Mouse (Mus musculus) embryonic facial prominence, embryonic 11.5 days (tissue): ENCODE data around the gene Filip1l. TPM values are rescaled to one million over a fixed set of nuclear protein-coding genes. Genes with fewer than 3 reads are reported as not detected.

Experiments used
- ATAC-seq: fragments of 200-750 bp; cut with Nextera tagmentation; replicated peaks from 2 replicates; pipeline ENCODE4 v1.8.0; 2017; ENCODE audit warnings: low read depth; ENCODE audit not compliant: insufficient number of reproducible peaks, low FRiP score, low TSS enrichment
- DNase-seq: peaks from one replicate; pipeline ENCODE4 v3.0.0-alpha.2; 2015; ENCODE audit warnings: low spot score
- H3K27ac ChIP-seq: fragments of 300-500 bp; sonication (generic); replicated peaks from 2 replicates; pipeline ENCODE4 v1.5.1; 2014; ENCODE audit warnings: mild to moderate bottlenecking, low read depth, low read length, control low read depth
- H3K27me3 ChIP-seq: fragments of 300-500 bp; sonication (generic); 2 replicates; pipeline ENCODE4 v1.6.1; 2014; ENCODE audit warnings: mild to moderate bottlenecking, low read length, moderate library complexity, mixed read lengths; ENCODE audit not compliant: control insufficient read depth, insufficient read depth
- H3K36me3 ChIP-seq: fragments of 300-500 bp; sonication (generic); replicated peaks from 2 replicates; pipeline ENCODE4 v1.6.1; 2014; ENCODE audit warnings: low read depth, mild to moderate bottlenecking, low read length, moderate library complexity, mixed read lengths; ENCODE audit not compliant: control insufficient read depth, insufficient read depth
- H3K4me1 ChIP-seq: fragments of 300-500 bp; sonication (generic); 2 replicates; pipeline ENCODE4 v1.6.1; 2014; ENCODE audit warnings: low read length, mixed read lengths; ENCODE audit not compliant: control insufficient read depth, insufficient read depth
- H3K4me2 ChIP-seq: fragments of 300-500 bp; sonication (generic); 2 replicates; pipeline ENCODE4 v1.6.1; 2014; ENCODE audit warnings: low read depth, mild to moderate bottlenecking, control low read depth, low read length, moderate library complexity
- H3K4me3 ChIP-seq: fragments of 300-500 bp; sonication (generic); 2 replicates; pipeline ENCODE4 v1.5.1; 2014; ENCODE audit warnings: low read depth, low read length, control low read depth
- H3K9ac ChIP-seq: fragments of 300-500 bp; sonication (generic); replicated peaks from 2 replicates; pipeline ENCODE4 v1.6.1; 2014; ENCODE audit warnings: mild to moderate bottlenecking, control low read depth, low read length
- H3K9me3 ChIP-seq: fragments of 300-500 bp; sonication (generic); replicated peaks from 2 replicates; pipeline ENCODE4 v1.6.1; 2016; ENCODE audit warnings: mild to moderate bottlenecking, low read length, inconsistent platforms, mixed read lengths; ENCODE audit not compliant: control insufficient read depth
- WGBS: fragments of 180-500 bp; shearing (Covaris S2); extraction: QIAGEN DNeasy Blood & Tissue Kit; methylation state at CpG from one replicate; pipeline ENCODE4 v1.1.7; 2014; 5-methylcytosine and 5-hydroxymethylcytosine counted together
- polyA plus RNA-seq: library from polyadenylated mRNA; unstranded; fragments of >200 nt; fragmentation: Nextera tagmentation; extraction: Ambion mirVana; gene quantifications from 2 replicates; pipeline ENCODE4 v1.2.1, GENCODE M21; 2014

Gene Filip1l
- polyA plus RNA-seq, 1 experiment from 2014 or later, result 24.2 TPM

GRCm38 (mm10) chr16:57575764-57576388 is 223.0 kb downstream of the Filip1l start:
- Histone ChIP-seq H3K9ac (no peak overlapping the region), H3K4me3 (no peak overlapping the region), H3K4me1 (no peaks in the 10 kb centered on the region), H3K27me3 (no peaks in the 10 kb centered on the region), H3K36me3 (no peaks in the 10 kb centered on the region; the same call in 1 of the 2 replicates), H3K4me2 (no peak overlapping the region), H3K27ac (no peak overlapping the region), H3K9me3 (no peaks in the 10 kb centered on the region)
- DNase-seq (no peak), ATAC-seq (no peak)
- 89% methylated on average over 1 of the region's 1 CpGs for WGBS

- WGBS, result 100% methylated on average over 1 of the region's 1 CpGs
- Histone ChIP-seq H3K27ac (no peak overlapping the region), H3K9ac (no peak overlapping the region), H3K4me1 (no peaks in the 10 kb centered on the region), H3K4me2 (no peak overlapping the region), H3K4me3 (no peak overlapping the region), H3K27me3 (no peaks in the 10 kb centered on the region), H3K9me3 (no peaks in the 10 kb centered on the region), H3K36me3 (no peaks in the 10 kb centered on the region)
- ATAC-seq (no peak), DNase-seq (no peak)
Measured at GRCm38 (mm10) chr16:57577519-57577918, 224.6 kb downstream of the Filip1l start.

- Histone ChIP-seq H3K9me3 (no peaks in the 10 kb centered on the region), H3K9ac (no peak overlapping the region), H3K4me2 (no peak overlapping the region), H3K27me3 (no peaks in the 10 kb centered on the region), H3K4me1 (no peaks in the 10 kb centered on the region), H3K27ac (no peak overlapping the region), H3K36me3 (no peaks in the 10 kb centered on the region), H3K4me3 (no peak overlapping the region)
- DNase-seq (no peak), ATAC-seq (no peak)
- 75% methylated on average over 7 of the region's 7 CpGs for WGBS
Measured at GRCm38 (mm10) chr16:57580041-57580440, 227.1 kb downstream of the Filip1l start.

- Histone ChIP-seq H3K36me3 (no peaks in the 10 kb centered on the region), H3K4me3 (no peak overlapping the region), H3K4me1 (no peaks in the 10 kb centered on the region), H3K27me3 (no peaks in the 10 kb centered on the region), H3K9ac (no peak overlapping the region), H3K9me3 (no peaks in the 10 kb centered on the region), H3K27ac (no peak overlapping the region), H3K4me2 (no peak overlapping the region)
- ATAC-seq, result no peak
- no peak for DNase-seq
- 81% methylated on average over 2 of the region's 2 CpGs for WGBS
Measured at GRCm38 (mm10) chr16:57582008-57582407, 229.1 kb downstream of the Filip1l start.

- H3K27ac ChIP-seq, result no peak overlapping the region
- H3K9ac ChIP-seq, result no peak overlapping the region
- no peaks in the 10 kb centered on the region for H3K4me1 ChIP-seq
- DNase-seq (no peak), ATAC-seq (no peak)
- H3K36me3 ChIP-seq, result no peaks in the 10 kb centered on the region
- no peak overlapping the region for H3K4me3 ChIP-seq
- no peak overlapping the region for H3K4me2 ChIP-seq
- H3K27me3 ChIP-seq, result no peaks in the 10 kb centered on the region
- no peaks in the 10 kb centered on the region for H3K9me3 ChIP-seq
- 55% methylated on average over 3 of the region's 3 CpGs for WGBS
Measured at GRCm38 (mm10) chr16:57585201-57585600, 232.3 kb downstream of the Filip1l start.

- Histone ChIP-seq H3K9ac (no peak overlapping the region), H3K9me3 (no peaks in the 10 kb centered on the region), H3K4me3 (no peak overlapping the region), H3K27ac (no peak overlapping the region), H3K4me1 (no peaks in the 10 kb centered on the region), H3K27me3 (no peaks in the 10 kb centered on the region), H3K4me2 (no peak overlapping the region), H3K36me3 (no peaks in the 10 kb centered on the region)
- WGBS, result 43% methylated on average over 7 of the region's 7 CpGs
- peak; percentile 84 for DNase-seq
- no peak; the same call in 1 of the 2 replicates for ATAC-seq
Measured at GRCm38 (mm10) chr16:57593422-57594157, 240.7 kb downstream of the Filip1l start.

GRCm38 (mm10) chr16:57597295-57597957 is 244.5 kb downstream of the Filip1l start:
- Histone ChIP-seq H3K4me1 (no peaks in the 10 kb centered on the region), H3K4me2 (no peak overlapping the region), H3K27ac (no peak overlapping the region), H3K36me3 (no peaks in the 10 kb centered on the region), H3K9ac (no peak overlapping the region), H3K9me3 (no peaks in the 10 kb centered on the region), H3K27me3 (no peaks in the 10 kb centered on the region), H3K4me3 (no peak overlapping the region)
- DNase-seq (no peak), ATAC-seq (no peak)
- 90% methylated on average over 4 of the region's 4 CpGs for WGBS

GRCm38 (mm10) chr16:57601031-57601430 is 248.1 kb downstream of the Filip1l start:
- H3K27me3 ChIP-seq, result no peaks in the 10 kb centered on the region
- H3K9me3 ChIP-seq, result no peaks in the 10 kb centered on the region
- H3K4me1 ChIP-seq, result no peaks in the 10 kb centered on the region
- no peak overlapping the region for H3K4me2 ChIP-seq
- no peak overlapping the region for H3K4me3 ChIP-seq
- H3K9ac ChIP-seq, result no peak overlapping the region
- no peaks in the 10 kb centered on the region for H3K36me3 ChIP-seq
- no peak overlapping the region for H3K27ac ChIP-seq
- DNase-seq, result no peak
- no peak for ATAC-seq
